Mouse (Mus musculus): ENCODE data around the gene Ppm1l. TPM values are rescaled to one million over a fixed set of nuclear protein-coding genes. Genes with fewer than 3 reads are reported as not detected.
A peak's percentile ranks its signal among the peaks of the same experiment; 100 is the strongest.

Gene Ppm1l
- polyA plus RNA-seq, 1 experiment from 2014 or later: 5.6 TPM

- Histone ChIP-seq H3K27me3 (ENCODE audit: control insufficient read depth, insufficient read depth, low read length) (no peaks in the 10 kb centered on the region), H3K4me2 (no peak overlapping the region), H3K4me3 (ENCODE audit: low read depth, low read length) (no peak overlapping the region), H3K4me1 (ENCODE audit: control insufficient read depth, insufficient read depth, low read length) (peaks cover 2% of the 10 kb centered on the region; the same call in 1 of the 2 replicates), H3K36me3 (ENCODE audit: control insufficient read depth, insufficient read depth, low read length) (no peaks in the 10 kb centered on the region), H3K9ac (ENCODE audit: low read depth, low read length) (no peak overlapping the region), H3K27ac (ENCODE audit: low read depth, low read length) (no peak overlapping the region), H3K9me3 (replicated peaks; ENCODE audit: control insufficient read depth, low read length) (no peaks in the 10 kb centered on the region)
- 85% methylated on average over 6 of the region's 6 CpGs for WGBS (ENCODE audit: insufficient replicate concordance)
- no peak for ATAC-seq (replicated peaks; ENCODE audit: insufficient number of reproducible peaks, low FRiP score, low TSS enrichment)
These were observed 174.5 kb downstream of the Ppm1l start for GRCm38 (mm10) chr3:69490981-69491681.

- ATAC-seq (replicated peaks; ENCODE audit: insufficient number of reproducible peaks, low FRiP score, low TSS enrichment): no peak
- H3K27me3 ChIP-seq (ENCODE audit: control insufficient read depth, insufficient read depth, low read length): no peaks in the 10 kb centered on the region
- H3K36me3 ChIP-seq (ENCODE audit: control insufficient read depth, insufficient read depth, low read length): no peaks in the 10 kb centered on the region
- H3K4me1 ChIP-seq (ENCODE audit: control insufficient read depth, insufficient read depth, low read length): 0 out of 2 replicates have a peak, but pooled peaks cover 2% of the 10 kb centered on the region
- no peaks in the 10 kb centered on the region for H3K9me3 ChIP-seq (replicated peaks; ENCODE audit: control insufficient read depth, low read length)
- no peak overlapping the region for H3K4me2 ChIP-seq
- H3K9ac ChIP-seq (ENCODE audit: low read depth, low read length): no peak overlapping the region
- 75% methylated on average over 4 of the region's 4 CpGs for WGBS (ENCODE audit: insufficient replicate concordance)
- no peak overlapping the region for H3K4me3 ChIP-seq (ENCODE audit: low read depth, low read length)
- H3K27ac ChIP-seq (ENCODE audit: low read depth, low read length): no peak overlapping the region
These were observed 177.8 kb downstream of the Ppm1l start for GRCm38 (mm10) chr3:69494233-69495010.

GRCm38 (mm10) chr3:69497178-69497577 lies 180.5 kb downstream of the Ppm1l start:
- H3K4me1 ChIP-seq (ENCODE audit: control insufficient read depth, insufficient read depth, low read length): peaks cover 8% of the 10 kb centered on the region
- ATAC-seq (replicated peaks; ENCODE audit: insufficient number of reproducible peaks, low FRiP score, low TSS enrichment): no peak
- H3K9ac ChIP-seq (ENCODE audit: low read depth, low read length): no peak overlapping the region
- H3K4me3 ChIP-seq (ENCODE audit: low read depth, low read length): no peak overlapping the region
- no peaks in the 10 kb centered on the region for H3K36me3 ChIP-seq (ENCODE audit: control insufficient read depth, insufficient read depth, low read length)
- H3K27me3 ChIP-seq (ENCODE audit: control insufficient read depth, insufficient read depth, low read length): no peaks in the 10 kb centered on the region
- no peaks in the 10 kb centered on the region for H3K9me3 ChIP-seq (replicated peaks; ENCODE audit: control insufficient read depth, low read length)
- no peak overlapping the region for H3K27ac ChIP-seq (ENCODE audit: low read depth, low read length)
- H3K4me2 ChIP-seq: no peak overlapping the region
- 81% methylated on average over 3 of the region's 3 CpGs for WGBS (ENCODE audit: insufficient replicate concordance)

- no peak overlapping the region for H3K4me3 ChIP-seq (ENCODE audit: low read depth, low read length)
- no peak overlapping the region for H3K9ac ChIP-seq (ENCODE audit: low read depth, low read length)
- H3K9me3 ChIP-seq (replicated peaks; ENCODE audit: control insufficient read depth, low read length): no peaks in the 10 kb centered on the region
- H3K36me3 ChIP-seq (ENCODE audit: control insufficient read depth, insufficient read depth, low read length): no peaks in the 10 kb centered on the region
- no peak for ATAC-seq (replicated peaks; ENCODE audit: insufficient number of reproducible peaks, low FRiP score, low TSS enrichment)
- 0 out of 2 replicates have a peak overlapping the region, but pooled peaks have one; percentile 14 for H3K4me2 ChIP-seq
- peaks cover 9% of the 10 kb centered on the region for H3K4me1 ChIP-seq (ENCODE audit: control insufficient read depth, insufficient read depth, low read length)
- WGBS (ENCODE audit: insufficient replicate concordance): 10% methylated on average over 6 of the region's 6 CpGs
- no peak overlapping the region for H3K27ac ChIP-seq (ENCODE audit: low read depth, low read length)
- no peaks in the 10 kb centered on the region for H3K27me3 ChIP-seq (ENCODE audit: control insufficient read depth, insufficient read depth, low read length)
These were observed 185.3 kb downstream of the Ppm1l start for GRCm38 (mm10) chr3:69502009-69502408.

GRCm38 (mm10) chr3:69502527-69502926 lies 185.9 kb downstream of the Ppm1l start:
- Histone ChIP-seq H3K27ac (ENCODE audit: low read depth, low read length) (no peak overlapping the region), H3K9ac (ENCODE audit: low read depth, low read length) (no peak overlapping the region), H3K4me1 (ENCODE audit: control insufficient read depth, insufficient read depth, low read length) (peaks cover 9% of the 10 kb centered on the region), H3K9me3 (replicated peaks; ENCODE audit: control insufficient read depth, low read length) (no peaks in the 10 kb centered on the region), H3K36me3 (ENCODE audit: control insufficient read depth, insufficient read depth, low read length) (no peaks in the 10 kb centered on the region), H3K4me3 (ENCODE audit: low read depth, low read length) (no peak overlapping the region), H3K27me3 (ENCODE audit: control insufficient read depth, insufficient read depth, low read length) (no peaks in the 10 kb centered on the region), H3K4me2 (no peak overlapping the region)
- ATAC-seq (replicated peaks; ENCODE audit: insufficient number of reproducible peaks, low FRiP score, low TSS enrichment): no peak
- WGBS (ENCODE audit: insufficient replicate concordance): 11% methylated on average over 4 of the region's 4 CpGs

GRCm38 (mm10) chr3:69505090-69505489 lies 188.4 kb downstream of the Ppm1l start:
- no peaks in the 10 kb centered on the region for H3K36me3 ChIP-seq (ENCODE audit: control insufficient read depth, insufficient read depth, low read length)
- no peak overlapping the region for H3K4me2 ChIP-seq
- H3K9ac ChIP-seq (ENCODE audit: low read depth, low read length): no peak overlapping the region
- H3K4me1 ChIP-seq (ENCODE audit: control insufficient read depth, insufficient read depth, low read length): peaks cover 9% of the 10 kb centered on the region
- H3K9me3 ChIP-seq (replicated peaks; ENCODE audit: control insufficient read depth, low read length): no peaks in the 10 kb centered on the region
- no peak overlapping the region for H3K27ac ChIP-seq (ENCODE audit: low read depth, low read length)
- WGBS (ENCODE audit: insufficient replicate concordance): 83% methylated on average over 7 of the region's 7 CpGs
- ATAC-seq (replicated peaks; ENCODE audit: insufficient number of reproducible peaks, low FRiP score, low TSS enrichment): no peak
- no peak overlapping the region for H3K4me3 ChIP-seq (ENCODE audit: low read depth, low read length)
- H3K27me3 ChIP-seq (ENCODE audit: control insufficient read depth, insufficient read depth, low read length): no peaks in the 10 kb centered on the region

- H3K27me3 ChIP-seq (ENCODE audit: control insufficient read depth, insufficient read depth, low read length): no peaks in the 10 kb centered on the region
- ATAC-seq (replicated peaks; ENCODE audit: insufficient number of reproducible peaks, low FRiP score, low TSS enrichment): no peak
- no peaks in the 10 kb centered on the region for H3K36me3 ChIP-seq (ENCODE audit: control insufficient read depth, insufficient read depth, low read length)
- no peaks in the 10 kb centered on the region for H3K9me3 ChIP-seq (replicated peaks; ENCODE audit: control insufficient read depth, low read length)
- no peak overlapping the region for H3K9ac ChIP-seq (ENCODE audit: low read depth, low read length)
- 73% methylated on average over 4 of the region's 4 CpGs for WGBS (ENCODE audit: insufficient replicate concordance)
- H3K4me3 ChIP-seq (ENCODE audit: low read depth, low read length): no peak overlapping the region
- H3K4me2 ChIP-seq: no peak overlapping the region
- H3K4me1 ChIP-seq (ENCODE audit: control insufficient read depth, insufficient read depth, low read length): peaks cover 10% of the 10 kb centered on the region
- H3K27ac ChIP-seq (ENCODE audit: low read depth, low read length): no peak overlapping the region
These were observed 189.7 kb downstream of the Ppm1l start for GRCm38 (mm10) chr3:69506352-69506751.

- Histone ChIP-seq H3K4me1 (ENCODE audit: control insufficient read depth, insufficient read depth, low read length) (peaks cover 8% of the 10 kb centered on the region), H3K4me2 (no peak overlapping the region), H3K27me3 (ENCODE audit: control insufficient read depth, insufficient read depth, low read length) (no peaks in the 10 kb centered on the region), H3K4me3 (ENCODE audit: low read depth, low read length) (no peak overlapping the region), H3K27ac (ENCODE audit: low read depth, low read length) (no peak overlapping the region), H3K36me3 (ENCODE audit: control insufficient read depth, insufficient read depth, low read length) (no peaks in the 10 kb centered on the region), H3K9ac (ENCODE audit: low read depth, low read length) (no peak overlapping the region), H3K9me3 (replicated peaks; ENCODE audit: control insufficient read depth, low read length) (no peaks in the 10 kb centered on the region)
- no peak for ATAC-seq (replicated peaks; ENCODE audit: insufficient number of reproducible peaks, low FRiP score, low TSS enrichment)
- 83% methylated on average over 3 of the region's 3 CpGs for WGBS (ENCODE audit: insufficient replicate concordance)
These were observed 192.8 kb downstream of the Ppm1l start for GRCm38 (mm10) chr3:69509411-69509952.
